Mouse (Mus musculus): ENCODE results near the gene Fignl1. TPM values are rescaled to one million over a fixed set of nuclear protein-coding genes. Genes with fewer than 3 reads are reported as not detected.
A peak's percentile ranks its signal among the peaks of the same experiment; 100 is the strongest.

Gene Fignl1
- 0.53 and 1.1 TPM in 2 replicates for polyA plus RNA-seq (2012)

GRCm38 (mm10) chr11:11808820-11809403, at the start of gene Fignl1:
Gene Fignl1 (minus strand): TSS chr11:11808962.
- H3K27me3 ChIP-seq (ENCODE audit: control insufficient read depth): no peaks in the 10 kb centered on the region
- H3K4me1 ChIP-seq (ENCODE audit: control insufficient read depth): peaks cover 78% of the 10 kb centered on the region
- no peaks in the 10 kb centered on the region for H3K9me3 ChIP-seq (ENCODE audit: control insufficient read depth, low read length)
- H3K36me3 ChIP-seq (ENCODE audit: control insufficient read depth): peaks cover 36% of the 10 kb centered on the region
- peak within 1 kb of the TSS; percentile 89 for H3K4me3 ChIP-seq (replicated peaks)
- TF ChIP-seq TAL1 (IDR thresholded peaks at IDR 0.05; ENCODE audit: low read length) (no peak), GATA1 (IDR thresholded peaks at IDR 0.05; ENCODE audit: low read length) (no peak)

- Histone ChIP-seq H3K4me3 (replicated peaks) (no peak overlapping the region), H3K36me3 (ENCODE audit: control insufficient read depth) (no peaks in the 10 kb centered on the region), H3K4me1 (ENCODE audit: control insufficient read depth) (no peaks in the 10 kb centered on the region; the same call in 1 of the 2 replicates), H3K27me3 (ENCODE audit: control insufficient read depth) (no peaks in the 10 kb centered on the region), H3K9me3 (ENCODE audit: control insufficient read depth, low read length) (0 out of 2 replicates have a peak, but pooled peaks cover 3% of the 10 kb centered on the region)
- TF ChIP-seq GATA1 (IDR thresholded peaks at IDR 0.05; ENCODE audit: low read length) (no peak), TAL1 (IDR thresholded peaks at IDR 0.05; ENCODE audit: low read length) (no peak)
Measured at GRCm38 (mm10) chr11:11856959-11857358, 48.2 kb upstream of the Fignl1 start.

DNA sequence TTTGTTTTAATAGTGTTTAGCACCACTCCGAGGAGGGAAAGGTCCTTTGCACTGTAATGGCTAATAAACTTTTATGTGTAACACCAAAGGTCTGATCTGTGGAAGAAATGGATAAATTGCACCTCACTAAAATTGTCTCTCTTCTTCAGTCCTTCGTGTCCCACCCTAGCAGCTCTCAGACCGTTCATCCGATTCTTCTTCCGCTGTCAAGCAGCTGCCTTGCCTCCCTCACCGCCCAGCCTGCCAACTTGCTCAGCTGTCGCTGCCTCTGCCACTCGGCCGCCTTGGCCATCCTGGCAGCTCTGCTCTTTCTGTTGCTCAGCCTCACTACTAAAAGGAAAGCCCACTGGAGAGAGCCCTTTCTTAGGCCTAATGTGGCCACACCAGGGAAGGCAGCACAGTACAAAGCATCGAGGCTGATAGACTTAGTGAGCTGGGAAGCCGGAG, 46.9 kb upstream of the Fignl1 start:
- Histone ChIP-seq H3K4me1 (ENCODE audit: control insufficient read depth) (peaks cover 7% of the 10 kb centered on the region), H3K36me3 (ENCODE audit: control insufficient read depth) (no peaks in the 10 kb centered on the region), H3K4me3 (replicated peaks) (no peak overlapping the region), H3K9me3 (ENCODE audit: control insufficient read depth, low read length) (0 out of 2 replicates have a peak, but pooled peaks cover 3% of the 10 kb centered on the region), H3K27me3 (ENCODE audit: control insufficient read depth) (no peaks in the 10 kb centered on the region)
- no peak for TF ChIP-seq GATA1 (IDR thresholded peaks at IDR 0.05; ENCODE audit: low read length)
- TF ChIP-seq TAL1 (IDR thresholded peaks at IDR 0.05; ENCODE audit: low read length): no peak

GRCm38 (mm10) chr11:11855061-11855672, 46.4 kb upstream of the Fignl1 start:
- TF ChIP-seq GATA1 (IDR thresholded peaks at IDR 0.05; ENCODE audit: low read length) (no peak), TAL1 (IDR thresholded peaks at IDR 0.05; ENCODE audit: low read length) (no peak)
- 0 out of 2 replicates have a peak, but pooled peaks cover 3% of the 10 kb centered on the region for H3K9me3 ChIP-seq (ENCODE audit: control insufficient read depth, low read length)
- H3K4me1 ChIP-seq (ENCODE audit: control insufficient read depth): peaks cover 12% of the 10 kb centered on the region
- H3K27me3 ChIP-seq (ENCODE audit: control insufficient read depth): no peaks in the 10 kb centered on the region
- H3K36me3 ChIP-seq (ENCODE audit: control insufficient read depth): no peaks in the 10 kb centered on the region
- no peak overlapping the region for H3K4me3 ChIP-seq (replicated peaks)

DNA sequence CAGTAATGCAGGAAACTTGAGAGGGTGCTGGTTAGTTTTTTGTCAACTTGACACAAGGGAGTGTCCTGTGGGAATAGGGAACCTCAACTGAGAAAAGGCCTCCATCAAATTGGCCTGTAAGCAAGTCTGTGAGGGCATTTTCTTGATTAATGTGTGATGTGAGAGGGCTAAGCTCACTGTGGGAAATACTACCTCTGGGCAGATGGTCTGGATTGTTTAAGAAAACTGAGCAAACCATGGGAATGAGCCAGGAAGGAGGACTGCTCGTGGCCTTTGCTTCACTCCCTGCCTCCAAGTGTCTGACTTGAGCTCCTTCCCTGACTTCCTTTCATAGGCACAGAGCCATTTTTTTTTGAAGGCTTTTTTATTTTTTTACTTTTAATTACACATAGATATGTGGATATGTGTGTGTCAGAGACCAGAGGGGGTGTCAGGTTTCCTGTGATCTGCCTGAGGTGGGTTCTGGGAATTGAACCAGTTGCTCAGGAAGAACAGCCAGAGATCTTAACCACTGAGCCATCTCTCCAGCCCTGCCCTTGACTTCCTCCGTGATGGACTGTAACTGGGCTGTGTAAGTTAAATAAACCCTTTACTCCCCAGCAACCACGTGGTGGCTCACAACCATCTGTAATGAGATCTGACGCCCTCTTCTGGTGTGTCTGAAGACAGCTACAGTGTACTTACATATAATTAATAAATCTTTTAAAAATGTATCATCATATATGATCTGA, 45.1 kb upstream of the Fignl1 start:
- Histone ChIP-seq H3K4me3 (replicated peaks) (no peak overlapping the region), H3K9me3 (ENCODE audit: control insufficient read depth, low read length) (0 out of 2 replicates have a peak, but pooled peaks cover 3% of the 10 kb centered on the region), H3K36me3 (ENCODE audit: control insufficient read depth) (no peaks in the 10 kb centered on the region), H3K4me1 (ENCODE audit: control insufficient read depth) (peaks cover 17% of the 10 kb centered on the region), H3K27me3 (ENCODE audit: control insufficient read depth) (no peaks in the 10 kb centered on the region)
- TF ChIP-seq TAL1 (IDR thresholded peaks at IDR 0.05; ENCODE audit: low read length): no peak

- TF ChIP-seq TAL1 (IDR thresholded peaks at IDR 0.05; ENCODE audit: low read length) (no peak), GATA1 (IDR thresholded peaks at IDR 0.05; ENCODE audit: low read length) (no peak)
- Histone ChIP-seq H3K36me3 (ENCODE audit: control insufficient read depth) (no peaks in the 10 kb centered on the region), H3K4me1 (ENCODE audit: control insufficient read depth) (peaks cover 20% of the 10 kb centered on the region), H3K27me3 (ENCODE audit: control insufficient read depth) (peaks cover under 1% of the 10 kb centered on the region; the same call in 1 of the 2 replicates), H3K9me3 (ENCODE audit: control insufficient read depth, low read length) (0 out of 2 replicates have a peak, but pooled peaks cover 3% of the 10 kb centered on the region), H3K4me3 (replicated peaks) (no peak overlapping the region)
Measured at GRCm38 (mm10) chr11:11851957-11852505, 43.3 kb upstream of the Fignl1 start.

DNA sequence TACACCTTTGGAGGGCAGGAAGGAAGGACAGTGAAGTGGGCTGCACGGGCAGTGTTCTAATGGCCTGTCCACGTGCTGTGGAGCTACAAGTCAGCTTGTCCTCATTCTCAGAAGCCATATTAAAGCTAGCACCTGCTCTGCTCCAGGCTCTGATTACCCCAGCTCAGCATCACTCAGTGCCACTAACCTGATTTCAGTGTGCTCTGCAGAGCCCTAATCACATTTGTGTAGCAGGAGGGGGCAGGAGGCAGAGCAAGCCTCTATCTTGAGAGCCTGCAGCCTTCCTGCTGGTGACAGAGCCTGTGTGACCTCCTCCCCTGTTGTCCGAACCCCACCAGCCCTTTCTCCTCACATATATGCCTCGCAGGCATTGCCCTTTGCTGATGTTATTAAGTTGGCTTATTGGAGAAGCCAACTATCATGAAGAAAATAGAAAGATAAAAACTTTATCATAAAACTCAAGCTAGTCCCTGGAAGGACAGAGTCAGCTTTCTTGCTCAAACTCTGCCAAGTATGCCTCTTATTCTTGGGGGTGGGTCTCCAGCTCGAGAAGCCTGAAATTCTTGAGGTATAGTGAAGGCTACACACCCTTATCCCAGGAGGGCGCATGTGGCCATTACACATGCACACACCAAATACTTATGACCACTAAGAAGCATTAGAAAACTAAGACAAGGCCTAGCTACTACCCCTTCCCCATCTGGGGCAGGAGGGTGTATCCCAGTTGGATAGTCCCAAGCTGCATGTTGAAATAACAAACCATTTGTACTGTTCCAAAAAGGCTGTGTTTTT, 41.9 kb upstream of the Fignl1 start:
- Histone ChIP-seq H3K4me3 (replicated peaks) (no peak overlapping the region), H3K36me3 (ENCODE audit: control insufficient read depth) (no peaks in the 10 kb centered on the region), H3K4me1 (ENCODE audit: control insufficient read depth) (peaks cover 20% of the 10 kb centered on the region), H3K27me3 (ENCODE audit: control insufficient read depth) (peaks cover 4% of the 10 kb centered on the region), H3K9me3 (ENCODE audit: control insufficient read depth, low read length) (no peaks in the 10 kb centered on the region)
- TF ChIP-seq TAL1 (IDR thresholded peaks at IDR 0.05; ENCODE audit: low read length) (no peak), GATA1 (IDR thresholded peaks at IDR 0.05; ENCODE audit: low read length) (no peak)

- peaks cover 25% of the 10 kb centered on the region for H3K4me1 ChIP-seq (ENCODE audit: control insufficient read depth)
- H3K27me3 ChIP-seq (ENCODE audit: control insufficient read depth): peaks cover 8% of the 10 kb centered on the region
- no peaks in the 10 kb centered on the region; the same call in 1 of the 2 replicates for H3K36me3 ChIP-seq (ENCODE audit: control insufficient read depth)
- TF ChIP-seq GATA1 (IDR thresholded peaks at IDR 0.05; ENCODE audit: low read length): no peak
- no peak for TF ChIP-seq TAL1 (IDR thresholded peaks at IDR 0.05; ENCODE audit: low read length)
- no peak overlapping the region for H3K4me3 ChIP-seq (replicated peaks)
- H3K9me3 ChIP-seq (ENCODE audit: control insufficient read depth, low read length): no peaks in the 10 kb centered on the region
Measured at GRCm38 (mm10) chr11:11849513-11850311, 41.0 kb upstream of the Fignl1 start.

Measured in erythroblast, embryonic 14.5 days (primary cell).